ENCODE assay signal across 12 mouse cellular contexts in genomic region chr5:93085015-93085598, GRCm38 (mm10). TPM values are rescaled to one million over a fixed set of nuclear protein-coding genes. Genes with fewer than 3 reads are reported as not detected.
DNase-seq lines count a peak whose midpoint lies in the region; ATAC-seq and TF ChIP-seq lines count a peak whose summit lies in the region.
"Had no signal": no experiment of that assay in that cellular context is flagged by ENCODE, and none has a peak within 500 bp of the region (broad histone marks: within the 10 kb centered on the region; RNA-seq: fewer than 3 reads in every experiment).

No protein-coding gene starts in this region.

- no peak overlapping the region for H3K4me3 ChIP-seq in midbrain, embryonic 11.5 days (ENCODE audit: low read depth, low read length)
- no peak overlapping the region for H3K4me3 ChIP-seq in midbrain, embryonic 14.5 days (replicated peaks; ENCODE audit: low read depth, low read length)
- H3K4me3 ChIP-seq in kidney, adult 2 months (ENCODE audit: insufficient read depth, low read depth, low read length): no peak overlapping the region
- H3K4me3 ChIP-seq: heart, embryonic 13.5 days; liver, embryonic 12.5 days had no signal

- no peaks in the 10 kb centered on the region for H3K4me1 ChIP-seq in midbrain, embryonic 11.5 days (ENCODE audit: control insufficient read depth, insufficient read depth, low read length)
- no peaks in the 10 kb centered on the region for H3K4me1 ChIP-seq in midbrain, embryonic 14.5 days (ENCODE audit: control insufficient read depth, insufficient read depth, low read length)
- no peaks in the 10 kb centered on the region for H3K4me1 ChIP-seq in kidney, adult 2 months (ENCODE audit: control insufficient read depth, insufficient read depth, low read length)
- H3K4me1 ChIP-seq: liver, embryonic 12.5 days had no signal

- DNase-seq in heart, adult 11 months: peak; percentile 92
- no peak for DNase-seq in heart, postnatal 25 days (ENCODE audit: low spot score)
- DNase-seq in midbrain, embryonic 11.5 days (ENCODE audit: low spot score, missing footprints): peak; percentile 39
- no peak for DNase-seq in midbrain, embryonic 14.5 days
- peak; percentile 67 for DNase-seq in kidney, adult 2 months
- DNase-seq in spleen, adult 18-20 months: no peak
- DNase-seq: right cerebral cortex, adult 18-20 months; thymus, adult 2 months had no signal

- no peak for ATAC-seq in midbrain, embryonic 11.5 days (ENCODE audit: low FRiP score)
- no peak for ATAC-seq in midbrain, embryonic 14.5 days (ENCODE audit: low FRiP score, low TSS enrichment)
- no peak for ATAC-seq in megakaryocyte progenitor cell, adult 5-6 weeks (replicated peaks; ENCODE audit: poor library complexity)
- ATAC-seq: liver, embryonic 12.5 days had no signal

- no peak overlapping the region for H3K4me2 ChIP-seq in midbrain, embryonic 11.5 days
- no peak overlapping the region for H3K4me2 ChIP-seq in midbrain, embryonic 14.5 days (ENCODE audit: low read length)
- H3K4me2 ChIP-seq: heart, embryonic 13.5 days; liver, embryonic 12.5 days had no signal

- no peak overlapping the region for H3K27ac ChIP-seq in midbrain, embryonic 11.5 days (ENCODE audit: low read depth, low read length)
- no peak overlapping the region for H3K27ac ChIP-seq in midbrain, embryonic 14.5 days (replicated peaks; ENCODE audit: low read depth, low read length)
- H3K27ac ChIP-seq in kidney, adult 2 months (ENCODE audit: insufficient read depth, low read depth, low read length): no peak overlapping the region
- H3K27ac ChIP-seq: heart, embryonic 13.5 days; liver, embryonic 12.5 days had no signal

- no peak for TF ChIP-seq CTCF in kidney, adult 2 months (conservative IDR thresholded peaks at IDR 0.05; ENCODE audit: insufficient read depth, insufficient read length, low read depth, low read length)

- no peak for TF ChIP-seq POLR2A in kidney, adult 2 months (IDR thresholded peaks at IDR 0.05; ENCODE audit: low read depth, low read length)

- 71% methylated on average over 4 of the region's 4 CpGs for WGBS in midbrain, embryonic 11.5 days
- 64% methylated on average over 4 of the region's 4 CpGs for WGBS in midbrain, embryonic 14.5 days
- WGBS in kidney, adult 2 months: 29% methylated on average over 4 of the region's 4 CpGs

- no peaks in the 10 kb centered on the region for H3K36me3 ChIP-seq in midbrain, embryonic 11.5 days (ENCODE audit: control insufficient read depth, insufficient read depth, low read length)
- no peaks in the 10 kb centered on the region for H3K36me3 ChIP-seq in midbrain, embryonic 14.5 days (ENCODE audit: control insufficient read depth, insufficient read depth, low read length)
- no peaks in the 10 kb centered on the region for H3K36me3 ChIP-seq in kidney, adult 2 months (ENCODE audit: control insufficient read depth, insufficient read depth, low read length)
- H3K36me3 ChIP-seq: heart, embryonic 13.5 days; liver, embryonic 12.5 days had no signal

- intact Hi-C loops in heart, postnatal 25 days (cut with DNase I): loop anchor here (2.0 kb wide), 1 partner anchor 78 kb away; no protein-coding TSS in a partner anchor

- H3K9me3 ChIP-seq in midbrain, embryonic 11.5 days (ENCODE audit: control insufficient read depth, low read length): no peaks in the 10 kb centered on the region
- H3K9me3 ChIP-seq in midbrain, embryonic 14.5 days (ENCODE audit: control insufficient read depth, low read length): no peaks in the 10 kb centered on the region
- H3K9me3 ChIP-seq: heart, embryonic 13.5 days; liver, embryonic 12.5 days had no signal

- no peaks in the 10 kb centered on the region for H3K27me3 ChIP-seq in midbrain, embryonic 11.5 days (ENCODE audit: control insufficient read depth, insufficient read depth, low read length)
- H3K27me3 ChIP-seq in midbrain, embryonic 14.5 days (ENCODE audit: control insufficient read depth, insufficient read depth, low read length): no peaks in the 10 kb centered on the region
- H3K27me3 ChIP-seq in kidney, adult 2 months (replicated peaks; ENCODE audit: control insufficient read depth, insufficient read depth, low read length): no peaks in the 10 kb centered on the region
- H3K27me3 ChIP-seq: heart, embryonic 13.5 days; liver, embryonic 12.5 days had no signal

- H3K9ac ChIP-seq in midbrain, embryonic 11.5 days (ENCODE audit: low read length): no peak overlapping the region
- no peak overlapping the region for H3K9ac ChIP-seq in midbrain, embryonic 14.5 days (replicated peaks; ENCODE audit: low read length)
- H3K9ac ChIP-seq: heart, embryonic 13.5 days; liver, embryonic 12.5 days had no signal

RNA-seq across cellular contexts. Expression of gene Sept11, which starts 8.1 kb away (rescaled TPM):
- total RNA-seq in heart, postnatal 25 days (2021): 10 to 100 TPM; 35.0 to 35.2 TPM
- 251 and 269 TPM in 2 replicates for polyA plus RNA-seq in midbrain, embryonic 11.5 days (2014; fragmentation: Nextera tagmentation; extraction: Ambion mirVana)
- polyA plus RNA-seq in midbrain, embryonic 14.5 days (2014; fragmentation: Nextera tagmentation; extraction: Ambion mirVana): 103 and 171 TPM in 2 replicates
- 46.0 and 50.7 TPM in 2 replicates for polyA plus RNA-seq in kidney, adult 2 months (2012; rRNA removed)
- 63.7 and 70.3 TPM in 2 replicates for total RNA-seq in megakaryocyte progenitor cell, adult 5-6 weeks (2015)
- 63.4 and 69.0 TPM in 2 replicates for total RNA-seq in megakaryocyte progenitor cell, adult 5-6 weeks (2017)

RNA-seq across cellular contexts. Expression of gene Sowahb, which starts 40.3 kb away (rescaled TPM):
- total RNA-seq in heart, postnatal 25 days (2021): not detected
- polyA plus RNA-seq in midbrain, embryonic 11.5 days (2014; fragmentation: Nextera tagmentation; extraction: Ambion mirVana): 0.03 and 0.21 TPM in 2 replicates
- polyA plus RNA-seq in midbrain, embryonic 14.5 days (2014; fragmentation: Nextera tagmentation; extraction: Ambion mirVana): 0.09 TPM in 1 of 2 replicates, not detected in the other
- polyA plus RNA-seq in kidney, adult 2 months (2012; rRNA removed): 7.8 and 10.1 TPM in 2 replicates
- not detected in 2 replicates for total RNA-seq in megakaryocyte progenitor cell, adult 5-6 weeks (2015)
- total RNA-seq in megakaryocyte progenitor cell, adult 5-6 weeks (2017): not detected in 2 replicates
- total RNA-seq: monocyte, adult 5-6 weeks had no signal
- polyA plus RNA-seq: heart, embryonic 13.5 days had no signal

Comparison
In these comparisons a context has a peak if more than half of its experiments do, and no peak if none do; other contexts are left out.
1. DNase-seq: peak in heart, adult 11 months (single experiment), midbrain, embryonic 11.5 days (single experiment) and kidney, adult 2 months (single experiment); none in heart, postnatal 25 days (single experiment), midbrain, embryonic 14.5 days (single experiment) and spleen, adult 18-20 months (0 of 2).